Mouse (Mus musculus): ENCODE results near the gene Tmem143.
A peak's percentile ranks its signal among the peaks of the same experiment; 100 is the strongest.
"Not testable (repeated sequence)": the region's sequence is repeated elsewhere in the genome, so short reads cannot be mapped to it uniquely, and the experiment has no call there.

The Tmem143 gene

DNA sequence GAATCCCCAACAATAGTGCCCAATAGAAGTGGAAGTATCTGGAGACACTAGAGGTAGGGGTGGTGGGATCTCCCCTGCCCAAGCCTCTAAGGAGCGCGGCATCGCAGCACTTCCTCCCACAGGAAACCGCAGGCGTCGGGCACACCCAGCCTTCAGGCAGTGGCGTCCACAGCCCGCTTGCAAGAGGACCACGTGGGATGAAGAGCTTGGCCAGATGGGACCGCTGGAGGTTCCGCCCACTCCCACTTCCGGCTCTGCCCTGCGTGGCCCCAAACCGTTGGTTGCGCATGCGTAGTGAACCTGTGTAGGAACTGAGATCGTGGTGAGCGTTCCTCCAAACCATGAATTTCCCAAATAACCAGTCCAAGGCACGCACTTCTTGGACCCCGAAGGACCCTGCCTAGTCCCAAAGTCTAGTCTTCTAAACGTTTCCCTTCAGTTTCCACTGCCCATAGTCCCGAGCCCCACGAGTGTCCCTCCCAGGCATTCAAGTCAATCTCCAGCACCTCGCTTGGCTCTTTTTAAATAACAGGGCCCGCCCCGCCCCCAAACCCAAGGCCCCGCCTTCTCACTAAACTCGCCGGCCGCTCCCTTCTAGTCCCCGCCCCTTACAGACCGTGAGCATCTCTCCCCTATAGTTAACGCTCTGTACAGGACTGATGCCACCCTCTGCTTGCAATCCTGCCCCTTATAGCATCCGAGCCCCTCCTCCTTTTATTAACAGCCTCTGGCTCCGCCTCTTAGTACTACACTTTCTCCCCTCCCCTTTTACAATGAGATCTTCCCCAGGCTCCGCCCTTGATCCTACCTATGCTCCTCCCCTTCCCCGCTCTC lies 26.4 kb downstream of the Tmem143 start:
- peak; percentile 90 to 95 for DNase-seq (ENCODE audit: low spot score in 2 of 2)

DNA sequence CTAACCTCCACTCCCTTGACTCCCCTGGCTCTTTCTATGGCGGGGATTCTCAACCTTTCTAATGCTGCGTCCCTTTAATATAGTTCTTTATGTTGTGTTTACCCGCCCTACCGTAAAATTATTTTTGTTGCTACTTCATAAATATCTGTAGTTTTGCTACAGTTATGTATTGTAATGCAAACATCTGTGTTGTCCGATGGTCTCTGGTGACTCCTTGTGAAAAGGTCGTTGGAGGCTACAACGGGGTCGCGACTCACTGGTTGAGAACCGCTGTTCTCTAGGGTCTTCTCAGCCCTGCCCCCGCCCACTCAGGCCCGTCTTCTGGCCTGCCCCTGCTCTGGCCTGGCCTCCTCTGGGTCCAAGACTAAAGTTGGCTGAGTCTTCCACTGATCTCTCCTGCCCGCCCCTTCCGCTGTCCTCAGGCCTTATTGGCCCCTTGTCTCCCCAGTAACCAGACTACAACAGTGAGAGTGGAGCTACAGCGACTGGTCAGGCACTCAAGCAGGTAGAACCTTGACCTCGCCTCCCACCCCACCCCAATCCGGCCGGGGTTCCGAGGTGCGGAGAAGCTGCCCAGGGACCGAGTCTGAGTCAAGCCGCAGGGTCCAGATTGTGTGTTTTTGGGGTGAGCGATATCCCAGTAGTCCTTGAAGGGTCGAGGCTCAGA lies 27.2 kb downstream of the Tmem143 start, which contains the start of gene Ccdc114:
Gene Ccdc114 (plus strand): TSS at position 311 of the 667 bp plus-strand sequence.
- peak; percentile 49 to 79 for DNase-seq (ENCODE audit: low spot score in 2 of 2)

DNA sequence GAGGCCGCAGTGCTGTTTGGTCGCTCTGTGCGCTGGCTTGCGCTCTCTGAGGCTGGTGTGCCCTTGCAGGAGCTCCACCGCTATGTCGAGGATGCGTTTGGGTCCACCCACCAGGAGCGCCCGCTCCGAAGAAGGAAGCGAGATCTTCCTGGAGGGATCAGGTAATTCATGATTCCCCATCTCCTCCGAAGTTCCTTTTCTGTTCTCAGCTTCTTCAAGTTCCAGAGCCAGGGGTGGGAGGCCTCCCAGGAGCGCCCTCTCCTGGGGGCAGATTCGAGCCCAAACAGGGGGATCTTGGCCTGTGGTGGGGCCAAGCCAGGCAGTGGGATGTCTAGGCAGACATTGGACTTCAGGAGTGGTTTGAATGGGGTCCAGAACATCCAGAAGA lies 27.7 kb downstream of the Tmem143 start:
- no peak for DNase-seq (ENCODE audit: low spot score in 2 of 2)

DNA sequence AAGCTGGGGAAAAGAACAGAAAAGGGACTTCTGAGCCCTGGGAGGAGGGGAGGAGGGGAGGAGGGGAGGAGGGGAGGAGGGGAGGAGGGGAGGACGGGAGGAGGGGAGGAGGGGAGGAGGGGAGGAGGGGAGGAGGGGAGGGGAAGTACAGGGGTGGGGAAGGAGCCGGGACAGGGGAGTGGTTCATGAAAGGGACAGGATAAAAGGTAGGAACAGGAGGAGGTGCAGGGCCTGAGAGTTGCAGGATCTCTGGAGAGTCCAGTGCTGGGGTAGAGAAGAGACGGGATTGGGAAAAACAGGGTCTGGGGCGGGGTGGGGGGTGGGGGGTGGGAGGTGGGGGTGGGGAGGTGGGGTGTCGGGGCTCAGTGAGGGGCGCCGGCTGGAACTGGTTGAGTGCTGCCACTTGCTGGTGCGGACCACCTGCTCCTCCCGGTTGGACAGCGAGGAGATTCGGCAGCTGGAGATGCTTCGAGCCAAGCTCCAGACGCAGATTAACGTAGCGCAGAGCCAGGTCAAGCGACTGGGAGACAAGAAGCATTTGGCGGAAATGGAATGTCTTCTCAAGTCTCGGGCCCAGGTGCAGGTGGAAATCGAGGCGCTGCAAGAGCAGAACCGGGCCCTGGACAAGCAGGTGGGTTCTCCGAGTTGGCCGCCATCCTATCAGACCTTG lies 32.0 kb downstream of the Tmem143 start:
- no peak for DNase-seq (ENCODE audit: low spot score in 2 of 2)

DNA sequence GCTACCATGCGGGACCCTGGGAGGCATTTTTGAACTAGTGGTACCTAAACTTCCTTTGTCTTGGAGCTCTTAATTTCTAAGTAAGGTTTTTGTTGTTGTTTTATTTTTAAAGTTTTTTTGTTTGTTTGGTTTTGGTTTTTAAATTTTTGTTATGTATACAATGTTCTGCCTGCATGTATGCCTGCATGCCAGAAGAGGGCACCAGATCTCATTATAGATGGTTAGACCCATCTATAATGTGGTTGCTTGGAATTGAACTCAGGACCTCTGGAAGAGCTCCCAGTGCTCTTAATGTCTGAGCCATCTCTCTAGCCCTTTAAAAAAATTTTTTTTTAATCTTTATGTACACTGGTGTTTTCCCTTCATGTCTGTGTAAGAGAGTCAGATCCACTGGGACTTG lies 32.9 kb downstream of the Tmem143 start:
- DNase-seq (ENCODE audit: low spot score in 2 of 2): no peak

DNA sequence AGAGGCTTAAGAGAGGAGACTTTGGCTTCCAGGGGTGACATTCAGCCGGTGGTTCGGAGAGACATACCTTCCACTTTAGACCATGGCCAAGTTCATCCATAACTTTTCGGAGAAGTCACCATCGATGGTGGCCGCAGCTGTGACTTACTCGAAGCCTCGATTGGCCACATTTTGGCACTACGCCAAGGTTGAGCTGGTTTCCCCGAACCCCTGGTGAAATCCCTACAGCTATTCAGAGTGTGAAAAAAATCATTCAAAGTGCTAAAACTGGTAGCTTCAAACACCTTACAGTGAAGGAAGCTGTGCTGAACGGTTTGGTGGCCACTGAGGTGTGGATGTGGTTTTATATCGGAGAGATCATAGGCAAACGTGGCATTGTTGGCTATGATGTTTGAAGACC lies 37.0 kb downstream of the Tmem143 start:
- not testable (repeated sequence) for DNase-seq (ENCODE audit: low spot score in 2 of 2)

DNA sequence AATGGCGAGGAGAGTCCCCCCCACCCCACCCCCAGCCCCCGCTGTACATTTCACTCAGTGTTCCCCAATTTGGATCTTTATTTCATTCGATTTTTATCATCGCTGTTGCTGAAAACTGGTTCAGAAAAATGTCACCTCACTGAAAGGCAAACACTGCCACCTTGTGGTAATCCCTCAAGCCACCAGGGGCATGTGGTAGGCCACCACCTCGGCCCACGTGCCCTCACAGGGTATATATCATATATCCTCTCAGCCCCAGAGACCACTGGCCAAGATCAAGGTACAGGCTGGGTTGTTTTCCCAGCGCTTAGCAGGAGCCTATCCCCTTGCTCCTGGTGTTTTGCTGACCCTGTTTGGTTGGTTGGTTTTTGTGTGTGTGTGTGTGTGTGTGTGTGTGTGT lies 38.4 kb downstream of the Tmem143 start:
- DNase-seq (ENCODE audit: low spot score in 2 of 2): peak in 1 of 2 experiments; percentile 58

DNA sequence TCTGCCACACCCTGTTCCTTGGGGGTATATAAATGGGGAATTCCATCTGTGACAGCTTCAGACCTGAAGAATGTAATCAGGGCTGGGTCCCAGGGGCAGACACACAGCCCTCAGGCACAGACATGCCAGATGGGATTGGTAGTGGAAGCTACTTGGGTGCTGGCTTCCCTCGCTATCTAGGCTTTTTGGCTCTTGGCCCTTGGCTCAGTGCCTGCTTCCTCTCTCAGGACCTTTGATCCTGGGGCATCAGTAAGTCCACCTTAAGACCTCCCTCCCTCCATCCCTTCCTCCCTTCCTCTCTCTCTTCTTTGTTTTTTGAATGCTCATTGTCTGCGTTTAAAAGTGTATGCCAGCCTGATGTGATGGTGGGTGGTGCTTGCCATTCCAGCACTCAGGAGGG lies 43.1 kb downstream of the Tmem143 start:
- DNase-seq (ENCODE audit: low spot score in 2 of 2): no peak

DNA sequence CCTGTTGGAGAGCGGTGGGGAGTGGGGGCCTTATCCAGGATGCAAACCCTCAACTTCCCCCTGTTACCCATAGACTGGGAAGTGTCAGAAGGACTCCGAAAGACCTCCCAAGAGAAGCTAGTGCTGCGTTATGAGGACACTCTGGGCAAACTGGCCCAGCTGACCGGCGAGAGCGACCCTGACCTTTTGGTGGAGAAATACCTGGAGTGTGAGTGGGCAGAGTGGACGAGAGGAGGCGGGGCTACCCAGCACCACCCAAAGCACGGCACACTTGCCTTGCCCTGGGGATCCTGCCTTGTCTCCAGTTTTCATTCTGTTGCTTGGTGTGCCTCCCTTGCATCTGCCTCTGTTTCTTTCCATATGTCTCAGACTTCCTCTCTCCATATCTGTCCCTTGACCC lies 45.2 kb downstream of the Tmem143 start:
- DNase-seq (ENCODE audit: low spot score in 2 of 2): no peak

DNA sequence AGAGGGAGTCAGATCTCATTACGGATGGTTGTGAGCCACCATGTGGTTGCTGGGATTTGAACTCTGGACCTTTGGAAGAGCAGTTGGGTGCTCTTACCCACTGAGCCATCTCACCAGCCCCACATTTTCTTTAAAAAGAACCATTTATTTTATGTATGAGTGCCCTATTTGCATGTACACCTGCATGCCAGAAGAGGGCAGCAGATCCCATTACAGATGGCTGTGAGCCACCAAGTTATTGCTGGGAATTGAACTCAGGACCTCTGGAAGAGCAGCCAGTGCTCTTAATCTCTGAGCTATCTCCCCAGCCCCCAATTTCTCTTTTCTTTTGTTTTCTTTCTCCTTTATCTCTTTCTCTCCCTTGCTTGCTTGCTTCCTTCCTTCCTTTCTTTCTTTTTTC lies 46.5 kb downstream of the Tmem143 start:
- DNase-seq (ENCODE audit: low spot score in 2 of 2): not testable (repeated sequence)

DNA sequence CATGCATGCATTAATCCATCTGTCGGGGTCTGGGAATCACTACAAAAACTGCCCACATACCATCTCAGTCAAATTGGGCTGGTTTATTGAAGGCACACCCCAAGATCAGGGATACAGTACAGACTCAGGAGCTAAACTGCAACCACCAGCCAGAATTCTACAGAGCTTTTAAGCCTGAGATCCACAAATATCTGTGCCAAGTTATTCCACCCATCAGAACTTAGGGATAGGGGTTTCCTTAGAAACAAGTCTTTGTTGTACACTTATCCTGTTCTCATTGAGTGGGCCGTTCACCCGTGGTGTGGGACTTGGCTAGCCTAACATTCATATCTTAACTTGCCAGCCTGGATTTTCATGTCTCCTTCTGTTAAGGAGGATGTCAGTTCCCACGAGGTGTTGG lies 52.3 kb downstream of the Tmem143 start:
- no peak for DNase-seq (ENCODE audit: low spot score in 2 of 2)

DNA sequence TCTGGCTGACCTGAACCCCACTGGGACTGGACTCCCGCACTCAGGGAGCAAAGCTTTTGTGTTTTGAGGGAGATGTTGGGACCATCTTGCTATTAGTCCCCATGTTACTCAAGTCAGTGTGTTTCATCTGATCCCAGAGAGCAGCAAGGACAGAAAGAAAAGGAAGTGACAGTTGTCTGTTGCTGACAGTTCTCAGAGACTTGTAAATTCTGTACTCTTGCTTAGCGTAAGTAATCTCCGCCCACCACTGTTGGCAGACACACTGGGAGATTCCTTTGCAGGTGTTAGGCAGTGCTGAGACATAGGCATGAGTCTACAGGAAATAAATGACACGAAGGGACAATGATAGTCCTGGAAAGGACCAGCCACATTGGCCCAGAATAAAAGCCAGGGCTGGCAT lies 59.9 kb downstream of the Tmem143 start:
- DNase-seq (ENCODE audit: low spot score in 2 of 2): no peak

Data from urinary bladder, postnatal 36 days (tissue).